Comparison of ENCODE assay signal across 17 mouse cellular contexts in genomic region chr11:8451597-8452201, GRCm38 (mm10).
DNase-seq lines count a peak whose midpoint lies in the region; ATAC-seq and TF ChIP-seq lines count a peak whose summit lies in the region.
"Had no signal": no experiment of that assay in that cellular context is flagged by ENCODE, and none has a peak within 500 bp of the region (broad histone marks: within the 10 kb centered on the region; RNA-seq: fewer than 3 reads in every experiment).

No protein-coding gene starts in this region.

- no peaks in the 10 kb centered on the region for H3K4me1 ChIP-seq in intestine, postnatal 0 days (replicated peaks; ENCODE audit: control insufficient read depth, insufficient read depth, low read length)
- 0 out of 2 replicates have a peak, but pooled peaks cover 6% of the 10 kb centered on the region for H3K4me1 ChIP-seq in intestine, embryonic 15.5 days (replicated peaks)
- peaks cover 5% of the 10 kb centered on the region; the same call in 1 of the 2 replicates for H3K4me1 ChIP-seq in lung, postnatal 0 days (ENCODE audit: insufficient read depth, low read depth, low read length)
- peaks cover 2% of the 10 kb centered on the region; the same call in 1 of the 2 replicates for H3K4me1 ChIP-seq in stomach, postnatal 0 days (replicated peaks; ENCODE audit: control insufficient read depth, insufficient read depth)

- H3K36me3 ChIP-seq in intestine, postnatal 0 days (ENCODE audit: control insufficient read depth, insufficient read depth), result peaks cover 68% of the 10 kb centered on the region
- H3K36me3 ChIP-seq in intestine, embryonic 15.5 days, result peaks cover 24% of the 10 kb centered on the region
- peaks cover 45% of the 10 kb centered on the region for H3K36me3 ChIP-seq in lung, postnatal 0 days (ENCODE audit: insufficient read depth, low read length)
- peaks cover 28% of the 10 kb centered on the region for H3K36me3 ChIP-seq in stomach, postnatal 0 days (ENCODE audit: control insufficient read depth, insufficient read depth, low read length)
- H3K36me3 ChIP-seq: midbrain, embryonic 12.5 days had no signal

- ATAC-seq in intestine, postnatal 0 days, result 0 out of 2 replicates have a peak, but pooled peaks have one; percentile 34
- ATAC-seq in intestine, embryonic 15.5 days, result no peak
- no peak for ATAC-seq in lung, postnatal 0 days
- no peak for ATAC-seq in stomach, postnatal 0 days (ENCODE audit: low FRiP score, low TSS enrichment)

- H3K4me3 ChIP-seq in intestine, postnatal 0 days (ENCODE audit: low read depth, low read length), result no peak overlapping the region
- no peak overlapping the region for H3K4me3 ChIP-seq in intestine, embryonic 15.5 days (replicated peaks)
- H3K4me3 ChIP-seq in lung, postnatal 0 days (ENCODE audit: low read depth, low read length), result no peak overlapping the region
- no peak overlapping the region for H3K4me3 ChIP-seq in stomach, postnatal 0 days (ENCODE audit: low read depth, low read length)
- H3K4me3 ChIP-seq: embryonic facial prominence, embryonic 13.5 days; kidney, embryonic 15.5 days; midbrain, embryonic 12.5 days had no signal

- 86% methylated on average over 6 of the region's 6 CpGs for WGBS in intestine, postnatal 0 days
- WGBS in intestine, embryonic 15.5 days, result 87% methylated on average over 6 of the region's 6 CpGs
- 88% methylated on average over 6 of the region's 6 CpGs for WGBS in lung, postnatal 0 days
- WGBS in stomach, postnatal 0 days, result 86% methylated on average over 6 of the region's 6 CpGs

- no peak overlapping the region for H3K9ac ChIP-seq in intestine, postnatal 0 days (ENCODE audit: low read depth, low read length)
- no peak overlapping the region for H3K9ac ChIP-seq in intestine, embryonic 15.5 days
- no peak overlapping the region for H3K9ac ChIP-seq in lung, postnatal 0 days (replicated peaks; ENCODE audit: low read depth)
- no peak overlapping the region for H3K9ac ChIP-seq in stomach, postnatal 0 days (ENCODE audit: low read length)
- H3K9ac ChIP-seq: embryonic facial prominence, embryonic 13.5 days; kidney, embryonic 15.5 days; liver, embryonic 14.5 days; midbrain, embryonic 12.5 days had no signal

- no peaks in the 10 kb centered on the region for H3K9me3 ChIP-seq in intestine, postnatal 0 days (ENCODE audit: control insufficient read depth)
- no peaks in the 10 kb centered on the region for H3K9me3 ChIP-seq in intestine, embryonic 15.5 days
- no peaks in the 10 kb centered on the region for H3K9me3 ChIP-seq in lung, postnatal 0 days (ENCODE audit: low read length)
- H3K9me3 ChIP-seq in stomach, postnatal 0 days (ENCODE audit: control insufficient read depth, low read length), result no peaks in the 10 kb centered on the region
- H3K9me3 ChIP-seq: embryonic facial prominence, embryonic 13.5 days; kidney, embryonic 15.5 days; midbrain, embryonic 12.5 days had no signal

- H3K27ac ChIP-seq in intestine, postnatal 0 days (ENCODE audit: low read depth, low read length), result no peak overlapping the region
- no peak overlapping the region for H3K27ac ChIP-seq in intestine, embryonic 15.5 days
- H3K27ac ChIP-seq in lung, postnatal 0 days (ENCODE audit: low read length), result no peak overlapping the region
- no peak overlapping the region for H3K27ac ChIP-seq in stomach, postnatal 0 days (replicated peaks)
- H3K27ac ChIP-seq: embryonic facial prominence, embryonic 13.5 days; kidney, embryonic 15.5 days; liver, embryonic 14.5 days; midbrain, embryonic 12.5 days had no signal

- no peak for DNase-seq in lung, postnatal 0 days (ENCODE audit: low spot score)
- no peak for DNase-seq in lung, adult 18-20 months
- DNase-seq in NIH3T3 (ENCODE audit: low read depth), result peak; percentile 45
- DNase-seq in stomach, postnatal 0 days (ENCODE audit: low spot score), result no peak
- no peak for DNase-seq in cerebellum, adult 11 months
- DNase-seq: adrenal gland, postnatal 14 days; cerebellum, adult 2 months; gastrocnemius, postnatal 14 days; lung, postnatal 4 days; spleen, adult 18-20 months had no signal

- H3K4me2 ChIP-seq in intestine, postnatal 0 days (replicated peaks; ENCODE audit: low read depth), result no peak overlapping the region
- H3K4me2 ChIP-seq in intestine, embryonic 15.5 days (replicated peaks), result no peak overlapping the region
- H3K4me2 ChIP-seq in lung, postnatal 0 days (replicated peaks; ENCODE audit: low read depth, low read length), result no peak overlapping the region
- no peak overlapping the region for H3K4me2 ChIP-seq in stomach, postnatal 0 days (replicated peaks; ENCODE audit: low read depth)
- H3K4me2 ChIP-seq: embryonic facial prominence, embryonic 13.5 days; heart, embryonic 11.5 days; kidney, embryonic 15.5 days; midbrain, embryonic 12.5 days had no signal

- no peaks in the 10 kb centered on the region for H3K27me3 ChIP-seq in intestine, postnatal 0 days (replicated peaks; ENCODE audit: control insufficient read depth, insufficient read depth, low read length)
- no peaks in the 10 kb centered on the region for H3K27me3 ChIP-seq in intestine, embryonic 15.5 days (replicated peaks)
- no peaks in the 10 kb centered on the region for H3K27me3 ChIP-seq in lung, postnatal 0 days (replicated peaks; ENCODE audit: insufficient read depth, low read length)
- no peaks in the 10 kb centered on the region for H3K27me3 ChIP-seq in stomach, postnatal 0 days (ENCODE audit: control insufficient read depth, insufficient read depth, low read length)
- H3K27me3 ChIP-seq: embryonic facial prominence, embryonic 13.5 days; kidney, embryonic 15.5 days; midbrain, embryonic 12.5 days had no signal

- TF ChIP-seq CTCF in intestine, postnatal 0 days (IDR thresholded peaks at IDR 0.05; ENCODE audit: low read depth), result peak; percentile 38
- TF ChIP-seq CTCF in lung, postnatal 0 days (IDR thresholded peaks at IDR 0.05), result peak; percentile 53
- peak; percentile 51 for TF ChIP-seq CTCF in stomach, postnatal 0 days (IDR thresholded peaks at IDR 0.05; ENCODE audit: low read depth)

- TF ChIP-seq EP300 in lung, postnatal 0 days (IDR thresholded peaks at IDR 0.05), result no peak
- no peak for TF ChIP-seq EP300 in stomach, postnatal 0 days (optimal IDR thresholded peaks at IDR 0.05)
